Mouse (Mus musculus): ENCODE data around the gene 4930523C07Rik. TPM values are rescaled to one million over a fixed set of nuclear protein-coding genes. Genes with fewer than 3 reads are reported as not detected.

4930523C07Rik gene
- polyA plus RNA-seq, 1 experiment from 2014 or later, result 2.5 TPM

GRCm38 (mm10) chr1:160042351-160042750 lies 1.8 kb upstream of the 4930523C07Rik start:
- no peak overlapping the region for H3K9ac ChIP-seq (ENCODE audit: low read depth, low read length)
- no peak for ATAC-seq (ENCODE audit: low FRiP score)
- DNase-seq (ENCODE audit: low spot score), result no peak

GRCm38 (mm10) chr1:160043271-160043975 lies 759 bp upstream of the 4930523C07Rik start:
- H3K9me3 ChIP-seq (ENCODE audit: control insufficient read depth, low read length), result no peaks in the 10 kb centered on the region
- DNase-seq (ENCODE audit: low spot score) (no peak), ATAC-seq (ENCODE audit: low FRiP score) (no peak)
- H3K4me1 ChIP-seq (replicated peaks; ENCODE audit: control insufficient read depth, insufficient read depth, low read length), result peaks cover 4% of the 10 kb centered on the region; the same call in 1 of the 2 replicates
- H3K9ac ChIP-seq (ENCODE audit: low read depth, low read length), result no peak overlapping the region
- no peaks in the 10 kb centered on the region for H3K27me3 ChIP-seq (ENCODE audit: control insufficient read depth, insufficient read depth, low read length)
- H3K27ac ChIP-seq (ENCODE audit: low read depth, low read length), result no peak overlapping the region
- H3K36me3 ChIP-seq (ENCODE audit: control insufficient read depth, insufficient read depth, low read length), result no peaks in the 10 kb centered on the region
- WGBS, result 93% methylated on average over 13 of the region's 13 CpGs
- H3K4me2 ChIP-seq (replicated peaks; ENCODE audit: low read depth, low read length), result no peak overlapping the region
- H3K4me3 ChIP-seq (ENCODE audit: low read depth, low read length), result no peak overlapping the region

More at GRCm38 (mm10) chr1:160042351-160042750, 1.8 kb upstream of the 4930523C07Rik start:
- H3K9me3 ChIP-seq (ENCODE audit: control insufficient read depth, low read length), result no peaks in the 10 kb centered on the region
- no peaks in the 10 kb centered on the region for H3K27me3 ChIP-seq (ENCODE audit: control insufficient read depth, insufficient read depth, low read length)
- no peaks in the 10 kb centered on the region for H3K36me3 ChIP-seq (ENCODE audit: control insufficient read depth, insufficient read depth, low read length)
- no peak overlapping the region for H3K4me2 ChIP-seq (replicated peaks; ENCODE audit: low read depth, low read length)
- WGBS, result 79% methylated on average over 7 of the region's 7 CpGs
- H3K27ac ChIP-seq (ENCODE audit: low read depth, low read length), result no peak overlapping the region
- no peak overlapping the region for H3K4me3 ChIP-seq (ENCODE audit: low read depth, low read length)
- peaks cover 4% of the 10 kb centered on the region; the same call in 1 of the 2 replicates for H3K4me1 ChIP-seq (replicated peaks; ENCODE audit: control insufficient read depth, insufficient read depth, low read length)

GRCm38 (mm10) chr1:160045056-160045715 lies 1.0 kb downstream of the 4930523C07Rik start:
- Histone ChIP-seq H3K27ac (ENCODE audit: low read depth, low read length) (no peak overlapping the region), H3K4me1 (replicated peaks; ENCODE audit: control insufficient read depth, insufficient read depth, low read length) (peaks cover 4% of the 10 kb centered on the region; the same call in 1 of the 2 replicates), H3K9ac (ENCODE audit: low read depth, low read length) (no peak overlapping the region), H3K4me2 (replicated peaks; ENCODE audit: low read depth, low read length) (no peak overlapping the region), H3K9me3 (ENCODE audit: control insufficient read depth, low read length) (no peaks in the 10 kb centered on the region), H3K4me3 (ENCODE audit: low read depth, low read length) (no peak overlapping the region), H3K36me3 (ENCODE audit: control insufficient read depth, insufficient read depth, low read length) (no peaks in the 10 kb centered on the region), H3K27me3 (ENCODE audit: control insufficient read depth, insufficient read depth, low read length) (no peaks in the 10 kb centered on the region)
- DNase-seq (ENCODE audit: low spot score) (no peak), ATAC-seq (ENCODE audit: low FRiP score) (no peak)
- WGBS, result 69% methylated on average over 3 of the region's 3 CpGs

GRCm38 (mm10) chr1:160045971-160046370 lies 1.8 kb downstream of the 4930523C07Rik start:
- no peak overlapping the region for H3K27ac ChIP-seq (ENCODE audit: low read depth, low read length)
- WGBS, result 87% methylated on average over 5 of the region's 5 CpGs
- no peaks in the 10 kb centered on the region for H3K27me3 ChIP-seq (ENCODE audit: control insufficient read depth, insufficient read depth, low read length)
- no peaks in the 10 kb centered on the region for H3K9me3 ChIP-seq (ENCODE audit: control insufficient read depth, low read length)
- H3K4me1 ChIP-seq (replicated peaks; ENCODE audit: control insufficient read depth, insufficient read depth, low read length), result peaks cover 4% of the 10 kb centered on the region; the same call in 1 of the 2 replicates
- ATAC-seq (ENCODE audit: low FRiP score) (no peak), DNase-seq (ENCODE audit: low spot score) (no peak)
- no peaks in the 10 kb centered on the region for H3K36me3 ChIP-seq (ENCODE audit: control insufficient read depth, insufficient read depth, low read length)
- H3K4me2 ChIP-seq (replicated peaks; ENCODE audit: low read depth, low read length), result no peak overlapping the region
- H3K4me3 ChIP-seq (ENCODE audit: low read depth, low read length), result no peak overlapping the region
- H3K9ac ChIP-seq (ENCODE audit: low read depth, low read length), result no peak overlapping the region

- no peak overlapping the region for H3K4me3 ChIP-seq (ENCODE audit: low read depth, low read length)
- H3K9ac ChIP-seq (ENCODE audit: low read depth, low read length), result no peak overlapping the region
- no peaks in the 10 kb centered on the region for H3K9me3 ChIP-seq (ENCODE audit: control insufficient read depth, low read length)
- H3K36me3 ChIP-seq (ENCODE audit: control insufficient read depth, insufficient read depth, low read length), result no peaks in the 10 kb centered on the region
- no peaks in the 10 kb centered on the region for H3K27me3 ChIP-seq (ENCODE audit: control insufficient read depth, insufficient read depth, low read length)
- no peak overlapping the region for H3K27ac ChIP-seq (ENCODE audit: low read depth, low read length)
- ATAC-seq (ENCODE audit: low FRiP score) (no peak), DNase-seq (ENCODE audit: low spot score) (no peak)
- no peak overlapping the region for H3K4me2 ChIP-seq (replicated peaks; ENCODE audit: low read depth, low read length)
- WGBS, result 91% methylated on average over 4 of the region's 4 CpGs
- H3K4me1 ChIP-seq (replicated peaks; ENCODE audit: control insufficient read depth, insufficient read depth, low read length), result peaks cover 4% of the 10 kb centered on the region; the same call in 1 of the 2 replicates
Observed at GRCm38 (mm10) chr1:160046786-160047185, 2.6 kb downstream of the 4930523C07Rik start.

GRCm38 (mm10) chr1:160047481-160047931 lies 3.3 kb downstream of the 4930523C07Rik start:
- Histone ChIP-seq H3K4me3 (ENCODE audit: low read depth, low read length) (no peak overlapping the region), H3K27ac (ENCODE audit: low read depth, low read length) (no peak overlapping the region), H3K4me1 (replicated peaks; ENCODE audit: control insufficient read depth, insufficient read depth, low read length) (peaks cover 4% of the 10 kb centered on the region; the same call in 1 of the 2 replicates), H3K27me3 (ENCODE audit: control insufficient read depth, insufficient read depth, low read length) (no peaks in the 10 kb centered on the region), H3K9me3 (ENCODE audit: control insufficient read depth, low read length) (no peaks in the 10 kb centered on the region), H3K4me2 (replicated peaks; ENCODE audit: low read depth, low read length) (no peak overlapping the region), H3K36me3 (ENCODE audit: control insufficient read depth, insufficient read depth, low read length) (no peaks in the 10 kb centered on the region), H3K9ac (ENCODE audit: low read depth, low read length) (no peak overlapping the region)
- 92% methylated on average over 7 of the region's 7 CpGs for WGBS
- no peak for ATAC-seq (ENCODE audit: low FRiP score)
- no peak for DNase-seq (ENCODE audit: low spot score)

GRCm38 (mm10) chr1:160049131-160049880 lies 5.1 kb downstream of the 4930523C07Rik start:
- H3K4me2 ChIP-seq (replicated peaks; ENCODE audit: low read depth, low read length), result no peak overlapping the region
- ATAC-seq (ENCODE audit: low FRiP score), result no peak
- no peaks in the 10 kb centered on the region for H3K9me3 ChIP-seq (ENCODE audit: control insufficient read depth, low read length)
- no peaks in the 10 kb centered on the region for H3K36me3 ChIP-seq (ENCODE audit: control insufficient read depth, insufficient read depth, low read length)
- no peak for DNase-seq (ENCODE audit: low spot score)
- no peak overlapping the region for H3K4me3 ChIP-seq (ENCODE audit: low read depth, low read length)
- peaks cover 2% of the 10 kb centered on the region; the same call in 1 of the 2 replicates for H3K4me1 ChIP-seq (replicated peaks; ENCODE audit: control insufficient read depth, insufficient read depth, low read length)
- no peaks in the 10 kb centered on the region for H3K27me3 ChIP-seq (ENCODE audit: control insufficient read depth, insufficient read depth, low read length)
- no peak overlapping the region for H3K27ac ChIP-seq (ENCODE audit: low read depth, low read length)
- 82% methylated on average over 5 of the region's 5 CpGs for WGBS
- no peak overlapping the region for H3K9ac ChIP-seq (ENCODE audit: low read depth, low read length)

GRCm38 (mm10) chr1:160050898-160051297 lies 6.7 kb downstream of the 4930523C07Rik start:
- Histone ChIP-seq H3K36me3 (ENCODE audit: control insufficient read depth, insufficient read depth, low read length) (no peaks in the 10 kb centered on the region), H3K27ac (ENCODE audit: low read depth, low read length) (no peak overlapping the region), H3K4me3 (ENCODE audit: low read depth, low read length) (no peak overlapping the region), H3K9ac (ENCODE audit: low read depth, low read length) (no peak overlapping the region), H3K4me2 (replicated peaks; ENCODE audit: low read depth, low read length) (no peak overlapping the region), H3K4me1 (replicated peaks; ENCODE audit: control insufficient read depth, insufficient read depth, low read length) (no peaks in the 10 kb centered on the region), H3K9me3 (ENCODE audit: control insufficient read depth, low read length) (no peaks in the 10 kb centered on the region), H3K27me3 (ENCODE audit: control insufficient read depth, insufficient read depth, low read length) (no peaks in the 10 kb centered on the region)
- 91% methylated on average over 6 of the region's 6 CpGs for WGBS
- DNase-seq (ENCODE audit: low spot score) (no peak), ATAC-seq (ENCODE audit: low FRiP score) (no peak)

All from hindbrain, embryonic 11.5 days (tissue).